Mouse (Mus musculus) intestine, embryonic 14.5 days (tissue): ENCODE measurements around the gene Wdr1. TPM values are rescaled to one million over a fixed set of nuclear protein-coding genes. Genes with fewer than 3 reads are reported as not detected.
A peak's percentile ranks its signal among the peaks of the same experiment; 100 is the strongest.

Experiments used
- ATAC-seq: fragments of 200-750 bp; cut with Nextera tagmentation; replicated peaks from 2 replicates; pipeline ENCODE4 v1.8.0; 2017; ENCODE audit warnings: low read depth, moderate number of reproducible peaks, moderate TSS enrichment, moderate library complexity; ENCODE audit not compliant: low FRiP score, low TSS enrichment
- DNase-seq: peaks from one replicate; pipeline ENCODE4 v3.0.0-alpha.2; 2018; ENCODE audit warnings: low spot score
- H3K27ac ChIP-seq: fragments of 300-500 bp; sonication (generic); 2 replicates; pipeline ENCODE4 v1.5.1; 2014; ENCODE audit warnings: low read depth, mild to moderate bottlenecking, control low read depth
- H3K27me3 ChIP-seq: fragments of 300-500 bp; sonication (generic); replicated peaks from 2 replicates; pipeline ENCODE4 v1.6.1; 2014; ENCODE audit warnings: low read length, control low read depth; ENCODE audit not compliant: control insufficient read depth, insufficient read depth
- H3K36me3 ChIP-seq: fragments of 300-500 bp; sonication (generic); 2 replicates; pipeline ENCODE4 v1.6.1; 2014; ENCODE audit warnings: low read length, control low read depth; ENCODE audit not compliant: control insufficient read depth, insufficient read depth
- H3K4me1 ChIP-seq: fragments of 300-500 bp; sonication (generic); replicated peaks from 2 replicates; pipeline ENCODE4 v1.6.1; 2014; ENCODE audit warnings: low read length, control low read depth, mixed read lengths; ENCODE audit not compliant: control insufficient read depth, insufficient read depth
- H3K4me2 ChIP-seq: fragments of 300-500 bp; sonication (generic); 2 replicates; pipeline ENCODE4 v1.6.1; 2014; ENCODE audit warnings: low read length
- H3K4me3 ChIP-seq: fragments of 300-500 bp; sonication (generic); 2 replicates; pipeline ENCODE4 v1.5.1; 2014; ENCODE audit warnings: low read depth, low read length, control low read depth, mixed read lengths
- H3K9ac ChIP-seq: fragments of 300-500 bp; sonication (generic); 2 replicates; pipeline ENCODE4 v1.6.1; 2014; ENCODE audit warnings: mild to moderate bottlenecking, low read length
- H3K9me3 ChIP-seq: fragments of 300-500 bp; sonication (generic); 2 replicates; pipeline ENCODE4 v1.6.1; 2016; ENCODE audit warnings: low read length, control low read depth; ENCODE audit not compliant: control insufficient read depth
- WGBS: fragments of 180-500 bp; shearing (Covaris S2); extraction: QIAGEN DNeasy Blood & Tissue Kit; methylation state at CpG from one replicate; pipeline ENCODE4 v1.1.7; 2014; 5-methylcytosine and 5-hydroxymethylcytosine counted together
- polyA plus RNA-seq: library from polyadenylated mRNA; unstranded; fragments of >200 nt; fragmentation: Nextera tagmentation; extraction: Ambion mirVana; gene quantifications from 2 replicates; pipeline ENCODE4 v1.2.1, GENCODE M21; 2014

Gene Wdr1
- polyA plus RNA-seq, 1 experiment from 2014 or later, result 246 TPM

DNA sequence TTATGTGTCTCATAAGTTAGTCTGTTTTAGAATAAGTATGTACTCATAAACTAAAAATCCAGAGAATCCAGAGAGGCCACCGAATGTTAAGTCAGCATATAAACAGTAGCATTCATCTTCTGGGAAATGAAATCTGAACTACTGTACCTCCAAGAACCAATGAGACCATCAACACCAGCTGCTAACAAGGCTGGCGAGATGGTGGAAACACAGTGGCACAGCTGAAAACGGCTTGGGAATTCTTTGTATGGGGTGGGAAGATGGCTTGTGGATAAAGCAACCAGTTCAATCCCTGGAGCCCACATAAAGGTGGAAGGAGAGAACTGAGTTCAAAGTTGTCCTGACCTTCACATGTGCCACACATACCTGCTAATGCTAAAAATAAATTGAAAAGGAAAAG, 10.4 kb downstream of the Wdr1 start:
- Histone ChIP-seq H3K4me1 (peaks cover 33% of the 10 kb centered on the region), H3K36me3 (peaks cover 84% of the 10 kb centered on the region), H3K27me3 (no peaks in the 10 kb centered on the region), H3K4me2 (no peak overlapping the region), H3K9ac (no peak overlapping the region), H3K9me3 (no peaks in the 10 kb centered on the region), H3K27ac (no peak overlapping the region), H3K4me3 (no peak overlapping the region)
- 54% methylated on average over 3 of the region's 3 CpGs for whole genome bisulfite sequencing
- no peak for DNase-seq
- no peak for ATAC-seq

DNA sequence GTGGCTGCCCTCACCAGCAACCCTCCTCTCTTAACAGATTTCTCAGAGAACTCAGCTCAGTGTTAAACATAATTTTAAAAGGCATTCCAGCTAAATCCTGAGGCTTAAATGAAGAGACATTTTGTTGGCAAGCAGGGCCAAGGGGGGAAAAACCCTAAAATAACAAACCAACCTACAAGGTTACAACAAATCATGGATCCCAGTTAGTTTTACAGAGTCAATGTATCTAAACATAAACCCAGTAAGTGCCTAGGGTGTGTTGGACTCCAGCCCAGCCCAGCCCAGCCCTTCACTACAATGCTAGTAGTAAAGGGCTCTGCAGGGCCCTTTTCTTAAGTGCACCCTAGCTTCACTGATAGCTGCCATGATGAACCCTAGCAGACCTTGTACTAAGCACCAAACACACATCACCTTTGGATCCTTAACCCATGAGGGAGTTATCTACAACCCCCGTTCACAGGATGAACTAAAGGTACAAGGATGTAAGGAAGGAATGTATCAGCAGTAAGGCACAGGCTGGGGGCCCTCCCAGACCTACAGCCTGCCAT, 12.7 kb downstream of the Wdr1 start:
- 72% methylated on average over 1 of the region's 1 CpGs for WGBS
- Histone ChIP-seq H3K4me3 (no peak overlapping the region), H3K27me3 (no peaks in the 10 kb centered on the region), H3K9ac (no peak overlapping the region), H3K36me3 (peaks cover 84% of the 10 kb centered on the region), H3K27ac (peak overlapping the region; percentile 80), H3K4me1 (peaks cover 33% of the 10 kb centered on the region), H3K4me2 (no peak overlapping the region; the same call in 1 of the 2 replicates), H3K9me3 (no peaks in the 10 kb centered on the region)
- DNase-seq, result no peak
- no peak for ATAC-seq

DNA sequence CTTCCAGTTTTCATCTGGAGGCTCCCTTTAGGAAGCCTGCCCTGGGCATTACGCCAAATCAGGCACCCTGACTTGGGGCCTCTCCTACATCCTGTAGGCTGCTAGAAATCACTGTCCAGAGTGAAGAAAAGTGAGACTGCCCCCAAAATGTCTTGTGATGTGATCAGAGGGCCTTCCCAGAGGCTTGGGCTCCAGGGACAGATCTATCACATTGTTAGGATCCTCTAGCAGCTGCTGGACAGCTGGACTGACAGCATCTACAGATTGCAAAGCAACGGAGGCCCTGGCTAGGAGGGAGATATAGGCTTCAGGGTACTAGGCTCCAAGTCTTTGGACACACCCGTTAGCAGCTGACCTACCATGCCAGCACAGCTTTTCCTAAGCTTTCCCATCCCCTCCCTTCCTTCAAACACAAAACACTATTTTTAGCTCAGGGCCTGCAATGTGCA, 13.5 kb downstream of the Wdr1 start:
- H3K9me3 ChIP-seq, result no peaks in the 10 kb centered on the region
- peaks cover 33% of the 10 kb centered on the region for H3K4me1 ChIP-seq
- no peaks in the 10 kb centered on the region for H3K27me3 ChIP-seq
- H3K4me2 ChIP-seq, result no peak overlapping the region; the same call in 1 of the 2 replicates
- H3K9ac ChIP-seq, result no peak overlapping the region
- ATAC-seq (peak; percentile 33; the same call in 1 of the 2 replicates), DNase-seq (peak; percentile 69)
- H3K27ac ChIP-seq, result peak overlapping the region; percentile 80
- 50% methylated on average over 3 of the region's 3 CpGs for WGBS
- H3K4me3 ChIP-seq, result no peak overlapping the region
- peaks cover 84% of the 10 kb centered on the region for H3K36me3 ChIP-seq

DNA sequence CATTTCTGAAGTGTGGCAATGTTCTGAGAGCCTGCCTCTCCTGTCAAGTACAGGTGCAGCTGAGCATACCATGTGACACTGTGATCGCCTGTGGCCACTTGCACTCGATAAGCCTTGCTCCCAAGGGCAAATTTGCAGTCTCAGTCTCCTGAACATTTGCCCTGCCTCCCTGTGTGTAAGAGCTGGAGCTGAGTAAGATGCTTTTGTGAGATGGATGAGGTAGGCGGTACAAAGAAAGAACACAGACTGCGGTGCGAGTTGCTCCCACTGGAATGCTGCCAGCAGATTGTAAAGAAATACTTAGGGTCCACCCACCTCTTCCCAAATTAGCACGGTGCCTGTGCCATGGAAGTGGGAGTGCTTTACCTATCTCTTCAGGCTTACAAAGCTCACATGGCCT, 15.6 kb downstream of the Wdr1 start:
- no peak overlapping the region for H3K9ac ChIP-seq
- H3K27me3 ChIP-seq, result no peaks in the 10 kb centered on the region
- H3K4me3 ChIP-seq, result no peak overlapping the region
- ATAC-seq (no peak), DNase-seq (no peak)
- no peaks in the 10 kb centered on the region for H3K9me3 ChIP-seq
- peaks cover 24% of the 10 kb centered on the region for H3K4me1 ChIP-seq
- 55% methylated on average over 6 of the region's 6 CpGs for WGBS
- H3K4me2 ChIP-seq, result no peak overlapping the region
- peaks cover 94% of the 10 kb centered on the region for H3K36me3 ChIP-seq
- H3K27ac ChIP-seq, result no peak overlapping the region

- no peak for DNase-seq
- 54% methylated on average over 5 of the region's 5 CpGs for WGBS
- no peaks in the 10 kb centered on the region for H3K9me3 ChIP-seq
Measured at GRCm38 (mm10) chr5:38544423-38545415, 18.3 kb downstream of the Wdr1 start.

GRCm38 (mm10) chr5:38543496-38544217, 19.4 kb downstream of the Wdr1 start:
- Histone ChIP-seq H3K36me3 (peaks cover 100% of the 10 kb centered on the region), H3K27me3 (no peaks in the 10 kb centered on the region), H3K4me1 (no peaks in the 10 kb centered on the region), H3K9me3 (no peaks in the 10 kb centered on the region), H3K4me3 (no peak overlapping the region), H3K27ac (no peak overlapping the region), H3K4me2 (no peak overlapping the region), H3K9ac (no peak overlapping the region)
- ATAC-seq (no peak), DNase-seq (no peak)
- 91% methylated on average over 4 of the region's 4 CpGs for WGBS

More at GRCm38 (mm10) chr5:38544423-38545415, 18.3 kb downstream of the Wdr1 start:
- no peak overlapping the region for H3K9ac ChIP-seq
- no peak for ATAC-seq
- no peak overlapping the region for H3K27ac ChIP-seq
- H3K4me2 ChIP-seq, result no peak overlapping the region
- H3K4me1 ChIP-seq, result peaks cover 7% of the 10 kb centered on the region
- H3K27me3 ChIP-seq, result no peaks in the 10 kb centered on the region
- H3K36me3 ChIP-seq, result peaks cover 99% of the 10 kb centered on the region
- H3K4me3 ChIP-seq, result no peak overlapping the region

DNA sequence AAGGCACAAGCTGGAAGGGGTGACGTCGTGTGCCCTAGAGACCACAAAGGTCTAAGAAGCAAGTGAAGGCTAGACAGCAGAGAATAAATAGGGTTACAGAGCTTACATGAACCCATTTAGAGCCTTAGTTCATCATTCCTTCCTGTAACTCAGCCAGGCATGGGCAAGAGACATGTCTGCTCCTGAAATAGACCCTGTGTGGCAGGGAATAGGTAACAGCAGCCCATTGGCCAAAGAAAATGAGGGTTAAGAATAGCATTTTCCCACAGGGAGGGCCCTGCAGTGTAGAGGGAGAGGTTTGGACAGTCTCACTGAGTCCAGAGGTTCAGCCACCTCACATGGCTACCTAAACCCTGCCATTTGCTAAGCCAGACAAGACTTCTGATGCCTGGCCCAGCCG, 21.3 kb downstream of the Wdr1 start:
- Histone ChIP-seq H3K9ac (no peak overlapping the region), H3K4me2 (no peak overlapping the region), H3K4me1 (no peaks in the 10 kb centered on the region), H3K36me3 (peaks cover 100% of the 10 kb centered on the region), H3K27me3 (no peaks in the 10 kb centered on the region), H3K4me3 (no peak overlapping the region), H3K9me3 (no peaks in the 10 kb centered on the region), H3K27ac (no peak overlapping the region)
- ATAC-seq (no peak), DNase-seq (no peak)
- 88% methylated on average over 3 of the region's 3 CpGs for WGBS

GRCm38 (mm10) chr5:38540898-38541297, 22.1 kb downstream of the Wdr1 start:
- no peak overlapping the region for H3K9ac ChIP-seq
- DNase-seq (no peak), ATAC-seq (no peak)
- peaks cover 100% of the 10 kb centered on the region for H3K36me3 ChIP-seq
- WGBS, result 86% methylated on average over 1 of the region's 1 CpGs
- H3K27me3 ChIP-seq, result no peaks in the 10 kb centered on the region
- no peak overlapping the region for H3K4me3 ChIP-seq
- H3K4me2 ChIP-seq, result no peak overlapping the region
- H3K4me1 ChIP-seq, result no peaks in the 10 kb centered on the region
- H3K9me3 ChIP-seq, result no peaks in the 10 kb centered on the region
- no peak overlapping the region for H3K27ac ChIP-seq
